Mouse (Mus musculus): Measurements from ENCODE around the gene Raet1d. TPM values are rescaled to one million over a fixed set of nuclear protein-coding genes. Genes with fewer than 3 reads are reported as not detected.

Gene Raet1d
- not detected for polyA plus RNA-seq (2017; shearing (Covaris generic))

DNA sequence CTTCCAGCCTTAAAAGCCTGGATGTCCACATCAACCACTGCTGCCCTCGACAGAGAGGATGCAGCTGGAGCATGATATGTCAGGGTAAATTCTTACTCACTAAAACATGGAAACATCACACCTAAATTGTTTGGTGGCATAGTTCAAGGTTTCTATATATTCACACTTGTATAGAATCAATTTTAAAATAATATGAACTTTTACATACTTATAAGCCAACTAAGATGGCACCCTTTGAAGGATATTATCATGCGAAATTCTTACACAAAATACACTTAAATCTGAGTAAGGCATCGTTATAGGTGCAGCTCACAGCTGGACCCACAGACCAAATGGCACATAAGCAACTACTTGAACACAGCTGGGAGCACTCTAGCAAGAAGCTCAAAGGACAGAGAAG lies at the start of gene Raet1d:
TSS of gene Raet1d (plus strand) at position 301 of the 400 bp plus-strand sequence.

Other genes starting within 250 kb of the Raet1d start
- 12.7 TPM for gene E030030I06Rik, start 211.3 kb upstream of the Raet1d start, polyA plus RNA-seq (2017; shearing (Covaris generic))
- not detected for gene Raet1e, start 202.0 kb upstream of the Raet1d start, polyA plus RNA-seq (2017; shearing (Covaris generic))
- 32.4 TPM for gene H60b, start 202.0 kb upstream of the Raet1d start, polyA plus RNA-seq (2017; shearing (Covaris generic))